Mouse (Mus musculus) A20 (cell line): ENCODE measurements at regions not wholly inside any gene's neighbourhood (a gene's known extent, or its start where the extent isn't known, plus 50 kb on each side); places are given as distances from the start of the nearest gene placed in this dataset.

Experiments
- DNase-seq: peaks from one replicate; pipeline ENCODE4 v3.0.0-alpha.2; 2011; ENCODE audit warnings: low read depth, low spot score

DNA sequence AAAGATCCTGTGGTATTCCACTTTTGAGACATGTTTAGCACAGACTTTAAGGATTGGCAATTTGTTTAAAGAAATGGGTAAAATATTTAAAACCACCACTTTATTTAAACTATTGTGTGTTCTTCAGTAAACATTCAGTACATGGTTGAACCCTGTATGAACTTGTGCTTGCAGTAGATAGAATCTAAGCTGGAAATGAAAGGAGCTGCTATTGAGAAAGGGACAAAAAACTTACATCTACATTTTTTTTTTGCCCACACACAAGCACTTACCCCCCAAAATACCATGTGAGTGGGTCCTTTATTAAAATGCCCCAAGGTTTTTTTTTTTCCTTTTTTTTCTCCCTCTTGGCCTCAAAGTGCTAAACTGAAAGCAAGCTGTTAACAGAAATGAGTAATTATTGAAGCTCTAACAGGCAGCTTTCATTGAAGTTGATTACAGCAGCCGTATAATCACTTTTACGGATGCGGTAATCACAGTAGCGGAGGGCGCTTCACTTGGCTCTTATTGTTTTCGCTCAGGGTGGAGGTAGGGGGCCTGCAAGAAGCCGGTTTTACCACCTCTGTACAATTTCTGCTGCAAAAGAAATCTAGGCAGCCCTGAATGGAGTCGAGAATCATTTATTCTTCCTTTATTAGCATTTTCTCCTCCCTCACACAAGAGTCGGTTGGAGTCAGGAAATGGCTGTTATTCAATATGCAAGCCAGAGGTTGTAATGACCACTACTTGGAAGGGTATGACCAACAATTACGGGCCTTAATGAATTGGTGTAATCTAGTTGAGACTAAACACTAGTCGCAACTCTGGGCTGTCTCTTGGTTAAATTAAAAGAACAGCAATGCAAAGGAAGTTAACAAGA lies 257.7 kb downstream of the Lmo4 start:
- DNase-seq, result no peak

DNA sequence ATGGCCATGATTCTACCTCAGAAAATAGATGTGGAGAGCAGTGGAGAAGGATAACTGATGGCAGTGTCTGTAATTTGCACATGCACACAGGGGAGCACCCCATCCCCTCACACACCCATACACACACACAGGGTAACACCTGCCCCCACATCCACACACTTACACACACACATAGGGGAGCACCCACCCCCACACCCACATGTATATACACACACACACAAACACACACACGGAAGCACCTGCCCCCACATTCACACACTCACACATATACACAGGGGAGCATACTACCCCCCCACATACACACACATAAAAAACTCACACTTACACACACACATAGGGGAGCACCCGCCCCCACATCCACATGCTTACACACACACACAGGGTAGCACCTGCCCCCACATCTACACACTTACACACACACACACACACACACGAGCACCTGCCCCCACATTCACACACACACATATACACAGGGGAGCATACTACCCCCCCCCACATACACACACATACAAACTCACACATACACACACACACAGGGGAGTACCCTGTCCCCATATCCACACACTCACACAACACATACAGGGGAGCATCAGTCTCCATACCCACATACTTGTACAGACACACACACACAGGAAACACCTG lies 265.8 kb downstream of the Lmo4 start:
- no peak for DNase-seq

DNA sequence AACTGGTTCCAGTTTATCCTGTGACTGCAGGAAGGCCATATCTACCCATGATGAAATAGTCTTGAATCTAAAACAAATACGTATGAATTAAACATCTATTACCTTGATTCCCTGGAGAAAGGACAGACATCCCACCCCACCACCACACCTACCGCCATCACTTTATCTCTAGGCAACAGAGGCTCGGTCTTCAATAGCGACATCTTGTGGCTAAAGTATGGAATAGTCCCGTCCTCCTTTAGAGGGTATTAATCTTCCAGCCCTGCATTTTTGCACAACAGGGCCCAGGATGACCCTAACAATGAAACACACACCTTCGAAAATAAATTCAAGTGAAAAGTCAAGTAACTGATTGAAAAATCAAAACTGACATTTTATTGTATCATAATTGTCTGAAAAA lies 279.7 kb downstream of the Lmo4 start:
- DNase-seq, result peak; percentile 7

DNA sequence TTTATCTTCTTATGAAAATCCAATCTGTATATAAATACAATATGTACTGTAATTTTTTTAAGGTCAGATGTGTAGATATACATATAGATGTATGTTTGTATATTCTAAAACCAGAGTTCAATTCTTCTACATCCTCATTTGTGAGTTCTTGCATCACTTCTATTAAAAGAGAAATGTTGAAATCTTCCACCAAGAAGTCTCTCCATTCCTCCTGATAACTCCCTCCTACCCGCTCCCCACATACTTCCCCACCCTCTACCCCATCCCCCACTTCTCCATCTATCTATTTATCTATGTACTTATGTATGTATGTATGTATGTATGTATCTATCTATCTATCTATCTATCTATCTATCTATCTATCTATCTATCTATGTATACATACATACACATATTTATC lies 285.3 kb downstream of the Lmo4 start:
- no peak for DNase-seq

DNA sequence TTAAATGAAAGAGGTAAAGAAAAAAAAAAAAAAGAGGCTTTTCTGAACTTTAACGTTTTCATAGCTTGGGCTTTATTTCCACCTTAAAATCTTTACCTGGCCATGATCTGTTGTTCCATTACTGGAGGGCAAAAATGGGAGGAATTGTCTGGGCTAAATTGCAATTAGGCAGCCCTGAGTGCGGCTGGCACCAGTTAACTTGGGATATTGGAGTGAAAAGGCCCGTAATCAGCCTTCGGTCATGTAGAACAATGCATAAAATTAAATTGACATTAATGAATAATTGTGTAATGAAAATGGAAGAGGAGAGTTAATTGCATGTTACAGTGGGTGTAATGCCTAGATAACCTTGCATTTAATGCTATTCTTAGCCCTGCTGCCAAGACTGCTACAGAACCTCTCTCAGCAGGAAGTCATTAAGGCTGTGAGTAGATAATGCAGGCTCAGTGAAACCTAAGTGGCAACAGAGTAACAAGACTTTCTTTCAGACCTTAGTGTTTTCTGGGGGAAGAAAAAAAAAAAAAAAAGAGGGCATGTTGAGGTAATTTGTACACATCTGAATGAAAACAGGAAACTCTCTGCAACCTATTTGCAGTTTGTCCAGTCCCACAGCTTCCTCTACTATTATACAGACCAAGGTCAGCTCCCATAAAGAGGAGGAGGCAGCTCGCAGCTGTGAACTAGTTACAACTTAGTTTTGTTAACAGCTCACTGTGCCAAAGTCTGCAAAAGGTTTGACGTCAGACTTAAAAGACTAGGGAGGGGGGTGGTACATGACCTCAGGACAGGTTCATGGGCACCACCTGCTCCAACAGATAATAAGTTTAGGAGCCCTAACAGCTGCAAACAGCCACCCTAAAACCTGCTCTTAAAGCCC lies 290.4 kb downstream of the Lmo4 start:
- no peak for DNase-seq

DNA sequence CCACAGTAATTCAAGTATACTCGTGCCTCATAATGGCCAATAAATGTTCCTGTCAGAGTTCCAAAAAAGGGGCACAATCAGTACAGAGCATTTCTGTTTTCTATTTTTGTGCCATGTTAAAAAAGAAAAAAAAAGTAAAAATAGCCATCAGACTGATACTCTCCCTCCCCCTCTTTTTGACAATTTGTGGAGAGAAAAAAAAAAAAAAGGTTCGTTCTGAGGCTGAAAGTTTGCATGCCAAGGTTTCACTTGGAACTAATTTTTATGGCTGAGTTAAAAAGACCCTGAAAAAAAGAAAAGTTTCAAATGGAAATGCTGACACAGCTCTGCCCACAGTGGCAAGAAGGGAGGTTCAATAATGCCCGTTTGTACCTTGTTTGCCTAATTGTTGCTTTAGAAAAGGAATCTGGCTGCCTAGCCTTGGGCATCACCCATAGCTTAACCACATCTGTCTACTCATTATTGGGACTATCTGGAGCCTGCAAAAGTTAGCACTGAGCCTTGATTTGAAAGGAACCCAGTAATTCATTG lies 291.9 kb downstream of the Lmo4 start:
- DNase-seq, result no peak

DNA sequence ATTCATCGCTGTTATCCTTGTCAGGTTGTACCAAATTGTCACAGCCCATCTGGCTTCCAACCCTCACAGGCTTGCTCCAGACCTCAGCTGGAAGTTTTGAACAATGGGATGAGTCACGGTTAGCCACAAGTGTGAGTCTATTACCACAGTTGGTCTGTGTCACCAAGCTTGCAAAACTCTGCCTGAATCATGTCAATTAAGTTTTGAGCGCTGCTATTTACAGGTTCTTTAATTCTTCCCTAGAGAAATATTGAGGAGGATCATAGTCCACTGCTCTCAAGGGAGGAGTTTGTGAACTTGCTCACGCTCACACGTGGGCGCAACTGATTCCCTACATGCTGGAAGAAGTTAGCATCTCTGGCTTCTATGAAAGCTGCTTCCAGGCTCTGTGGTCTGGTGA lies 292.6 kb downstream of the Lmo4 start:
- no peak for DNase-seq

DNA sequence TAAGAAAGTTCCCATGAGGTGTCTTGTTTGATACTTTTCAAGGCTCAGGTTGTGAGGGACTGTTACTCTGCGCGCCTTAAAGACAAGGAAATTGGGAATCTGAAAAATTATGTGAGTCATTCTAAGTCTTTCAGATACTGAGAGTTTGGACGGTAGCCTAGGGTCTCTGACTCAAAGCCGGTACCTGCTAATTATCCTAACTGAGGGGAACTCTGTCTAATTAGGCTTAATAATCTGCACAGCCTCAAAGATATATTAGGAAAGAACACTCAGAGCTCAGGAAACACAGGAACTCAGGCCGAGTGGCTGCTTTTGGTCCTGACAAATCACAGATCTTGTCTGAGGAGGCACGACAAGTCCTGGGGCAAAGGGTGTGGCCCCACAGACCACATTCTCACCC lies 295.7 kb downstream of the Lmo4 start:
- DNase-seq, result no peak

DNA sequence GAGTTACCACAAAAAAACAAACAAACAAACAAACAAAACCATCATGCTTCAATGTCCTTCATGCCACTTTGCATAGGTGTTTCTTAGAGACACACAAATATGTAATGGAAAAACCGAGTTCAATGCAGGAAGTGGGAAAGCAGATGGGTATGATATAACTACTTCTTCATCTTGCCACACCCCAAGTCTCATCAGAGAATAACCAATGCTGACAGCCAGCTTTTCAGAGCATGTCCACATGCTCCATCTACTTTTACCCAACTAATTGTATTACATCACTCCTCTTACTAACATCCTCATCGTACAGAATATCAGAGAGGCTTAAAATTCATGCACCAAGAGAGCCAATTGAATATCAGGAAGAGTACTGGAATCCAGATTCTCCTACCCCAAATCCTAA lies 301.6 kb downstream of the Lmo4 start:
- DNase-seq, result no peak

DNA sequence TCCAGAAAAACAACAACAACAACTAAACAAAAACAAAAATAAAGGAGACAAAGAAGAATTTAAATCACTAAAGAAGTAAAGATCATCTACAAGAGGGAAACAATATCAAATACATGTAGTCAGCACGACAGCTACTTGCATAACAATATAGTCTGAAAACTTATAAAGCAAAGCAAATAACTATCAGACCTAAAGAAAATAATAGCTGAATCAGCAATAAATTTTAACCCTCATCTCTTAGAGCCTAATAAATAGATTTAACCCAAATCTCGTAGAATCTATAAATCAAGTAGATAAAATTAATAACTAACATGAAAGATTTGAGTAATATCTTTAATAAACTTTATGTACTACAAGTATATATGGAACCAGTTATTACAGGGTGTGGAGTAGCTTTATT lies 324.2 kb downstream of the Lmo4 start:
- no peak for DNase-seq

DNA sequence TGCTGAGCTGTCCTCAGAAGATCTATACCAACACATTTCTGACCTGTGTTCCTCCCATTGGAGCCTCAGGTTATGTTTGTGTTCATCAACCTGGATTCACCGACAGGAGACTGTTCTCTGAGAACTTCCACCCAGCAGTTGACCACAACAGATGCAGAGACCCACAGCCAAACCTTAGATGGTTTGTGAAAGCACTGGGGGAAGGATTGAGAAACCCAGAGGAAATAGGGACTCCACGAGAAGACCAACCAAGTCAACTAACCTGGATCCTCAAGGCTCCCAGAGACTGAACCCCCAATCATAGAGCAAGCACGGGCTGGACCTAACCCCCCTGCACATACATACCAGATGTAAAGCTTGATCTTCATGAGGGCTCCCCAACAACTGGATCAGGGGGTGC lies 331.1 kb downstream of the Lmo4 start:
- no peak for DNase-seq

DNA sequence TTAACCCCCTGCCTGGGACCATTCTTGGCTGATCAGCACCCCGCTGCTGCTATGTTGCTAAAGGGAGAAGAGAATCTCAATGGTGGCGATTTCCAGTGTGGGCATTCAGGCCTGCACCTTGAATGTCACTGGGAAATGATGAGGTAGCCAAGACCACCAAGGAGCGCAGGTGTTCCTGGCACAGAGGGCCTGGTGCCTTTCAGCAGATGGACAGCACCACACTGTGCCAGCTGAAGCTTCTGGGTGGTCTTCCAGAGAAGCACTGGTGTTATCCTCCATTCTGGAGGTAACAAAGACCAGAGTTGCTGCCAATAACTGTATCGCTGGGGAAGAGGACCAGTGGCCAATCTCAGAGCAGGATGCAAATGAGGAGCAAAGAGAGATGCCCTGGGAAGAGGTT lies 338.5 kb downstream of the Lmo4 start:
- no peak for DNase-seq

DNA sequence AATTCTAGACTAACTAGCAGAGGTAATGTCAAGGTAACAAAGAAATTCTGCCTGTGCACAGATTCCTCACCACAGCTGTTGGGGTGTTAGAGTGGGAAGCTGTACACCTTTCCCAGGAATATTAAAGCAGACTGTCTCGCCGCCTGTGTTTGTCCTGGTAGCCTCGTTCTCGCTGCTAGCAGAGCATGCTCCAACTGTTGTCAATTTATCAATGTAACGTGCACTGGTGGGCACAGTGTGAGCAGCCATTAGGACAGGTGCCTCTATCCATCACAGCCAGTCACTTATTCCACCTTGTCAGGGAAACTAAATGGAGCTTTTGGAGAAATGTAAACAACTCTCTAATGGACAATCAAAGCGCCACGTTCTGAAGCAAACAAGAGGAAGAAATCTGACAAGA lies 339.4 kb downstream of the Lmo4 start:
- DNase-seq, result no peak

DNA sequence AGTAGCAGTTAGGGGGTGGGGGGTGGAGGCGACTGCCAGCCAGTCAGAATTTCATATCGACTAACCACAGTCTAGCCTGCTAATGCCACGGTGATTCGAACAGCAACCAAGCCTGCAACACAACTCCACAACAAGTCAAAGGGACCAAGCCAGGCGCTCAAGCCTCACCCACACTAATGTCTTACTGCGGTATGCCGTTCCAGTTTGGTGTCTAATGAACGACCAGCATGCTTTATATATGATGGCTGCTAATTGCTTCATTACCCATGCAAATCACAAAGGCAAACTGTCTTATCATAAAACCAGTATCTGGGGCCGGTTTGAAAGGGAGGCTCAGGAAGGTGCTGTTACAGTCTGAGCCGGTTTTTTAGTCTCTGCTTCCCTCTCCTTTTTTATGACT lies 340.5 kb downstream of the Lmo4 start:
- DNase-seq, result no peak

DNA sequence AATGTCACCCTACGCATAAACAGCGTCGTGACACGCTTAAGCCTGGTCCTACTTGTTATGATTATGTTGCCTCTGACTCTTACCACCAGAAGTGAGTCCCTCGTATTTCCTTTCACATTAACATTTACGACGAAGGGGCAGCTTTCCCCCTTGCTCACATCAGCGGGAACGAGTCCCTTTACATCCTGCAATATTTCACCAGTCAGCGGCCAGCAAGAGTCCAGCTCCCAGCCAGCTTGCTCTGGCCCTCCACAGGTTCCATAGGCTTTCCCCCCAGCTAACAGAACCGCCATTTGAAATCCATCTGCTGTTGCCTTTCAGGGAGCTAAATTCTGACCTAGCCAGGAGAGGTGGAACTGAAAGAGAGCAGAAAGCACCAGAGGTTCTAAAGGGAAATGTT lies 342.5 kb downstream of the Lmo4 start:
- DNase-seq, result no peak

DNA sequence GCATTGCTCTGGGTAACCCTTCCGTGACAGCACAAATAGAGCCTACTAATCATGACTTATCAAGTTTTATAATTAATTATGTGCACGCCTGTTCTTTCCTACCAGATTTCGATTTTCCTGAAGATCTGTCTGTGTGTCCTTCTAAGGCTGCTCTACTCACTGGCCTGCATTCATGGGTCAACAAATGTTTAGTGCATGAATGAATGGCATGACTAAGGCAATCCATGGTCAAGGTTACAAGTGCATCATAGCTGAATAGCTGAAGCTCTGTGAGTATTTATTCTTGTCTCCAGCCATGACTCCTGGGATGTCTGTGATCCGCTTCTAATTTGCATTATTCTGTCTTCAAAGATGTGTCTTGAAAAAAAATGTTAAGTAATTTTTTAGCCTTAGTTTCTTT lies 343.2 kb downstream of the Lmo4 start:
- no peak for DNase-seq

DNA sequence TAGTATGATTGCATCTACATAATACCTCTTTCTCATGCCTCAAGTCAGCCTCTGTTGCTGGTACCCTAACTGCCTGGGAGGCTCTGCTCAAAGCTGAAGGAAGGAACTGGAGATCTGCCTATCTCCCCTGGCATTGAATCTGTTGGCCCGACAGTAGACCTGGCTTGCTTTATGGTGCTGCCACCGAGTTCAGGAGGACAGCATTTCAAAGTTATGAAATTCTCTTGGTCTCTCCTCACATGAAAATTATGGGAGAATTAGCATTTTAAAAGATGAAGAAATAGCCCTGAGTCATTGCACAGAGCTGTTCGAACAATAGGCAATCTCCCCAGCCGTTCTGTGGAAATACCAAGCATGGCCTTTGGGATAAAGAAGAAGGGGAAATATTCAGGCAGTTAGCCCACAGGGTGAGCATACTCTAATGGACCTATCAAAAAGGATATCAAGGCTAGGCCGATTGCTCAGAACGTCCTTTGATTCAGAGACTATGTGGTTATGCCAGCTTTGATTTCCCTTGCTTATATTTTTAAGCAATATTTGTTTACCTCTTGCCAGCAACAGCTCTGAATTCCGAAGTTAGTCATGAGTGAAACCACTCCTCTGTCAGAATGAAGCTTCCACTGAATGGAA lies 369.3 kb downstream of the Lmo4 start:
- no peak for DNase-seq

DNA sequence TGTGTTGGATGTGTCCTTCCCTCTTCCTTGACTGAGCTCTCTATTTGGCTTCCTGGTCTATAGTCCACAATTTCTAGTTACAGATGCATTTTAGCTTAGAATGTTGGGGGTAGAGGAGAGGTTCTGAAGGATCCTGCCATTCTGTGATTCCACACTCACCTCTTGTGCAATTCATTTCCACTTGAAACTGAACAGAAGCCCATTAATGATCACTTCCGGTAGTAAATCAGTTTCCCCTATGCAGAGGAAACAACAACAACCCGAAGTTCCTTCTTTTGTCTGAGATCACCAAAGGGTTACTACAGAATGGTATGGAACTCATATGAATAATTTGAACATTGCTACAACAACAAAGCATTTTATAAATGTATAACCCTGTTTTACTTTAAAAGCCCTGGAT lies 370.3 kb downstream of the Lmo4 start:
- DNase-seq, result no peak

DNA sequence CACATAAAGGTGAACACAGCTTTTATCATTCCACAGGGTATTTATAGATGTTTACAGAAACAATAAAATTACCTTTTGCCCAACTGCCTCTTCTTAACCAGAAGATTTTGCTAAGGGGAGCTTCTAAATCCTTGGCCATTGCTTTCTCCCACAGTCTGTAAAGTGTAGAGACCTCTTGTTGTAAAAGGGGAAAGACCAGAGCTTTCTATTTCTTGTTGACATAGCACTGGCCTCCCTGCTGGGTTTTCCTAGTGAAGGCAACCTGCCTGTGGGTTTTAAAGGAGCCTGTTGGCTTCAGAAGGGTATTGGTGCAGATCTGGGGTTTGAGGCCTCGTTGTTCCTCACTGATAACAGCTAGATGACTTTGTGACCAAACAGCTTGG lies 381.6 kb downstream of the Lmo4 start:
- DNase-seq, result no peak

DNA sequence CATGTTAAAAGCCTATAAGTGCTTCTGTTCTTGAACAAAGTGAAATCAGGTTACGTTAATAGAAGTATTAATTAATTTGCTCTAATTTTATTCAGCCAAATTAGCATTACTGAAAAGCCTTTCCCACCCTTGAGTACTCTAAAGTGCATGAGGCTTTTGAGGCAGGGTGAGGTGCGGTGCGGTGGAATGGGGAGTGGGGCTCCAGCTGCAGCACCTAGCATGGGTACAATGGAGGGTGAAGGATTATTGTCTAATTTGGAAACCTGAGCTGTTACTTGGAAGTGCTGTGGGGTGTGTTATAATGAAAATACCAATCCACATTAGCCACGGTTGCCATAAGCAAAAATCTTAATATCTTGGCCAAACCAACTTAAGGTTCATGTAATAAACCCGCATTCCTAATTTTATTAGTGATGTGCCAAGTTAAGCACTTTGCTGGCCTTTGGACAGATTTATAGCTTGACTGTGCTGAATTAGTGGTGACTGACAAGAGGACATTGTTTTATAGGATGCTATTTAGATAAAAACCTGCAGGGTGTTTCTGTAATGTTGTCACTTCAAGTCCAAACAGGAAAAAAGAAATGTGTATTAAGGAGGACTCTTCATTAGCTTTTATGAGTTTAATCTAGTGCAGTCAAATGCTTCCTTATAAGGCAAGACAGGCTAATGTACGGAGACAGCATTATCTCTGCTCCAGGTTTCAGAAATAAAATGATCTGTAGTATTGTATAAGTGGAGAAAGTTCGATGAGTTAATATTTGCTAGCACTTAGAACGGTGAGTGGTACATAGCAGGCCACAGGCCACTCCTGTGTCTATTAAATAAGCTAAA lies 382.2 kb downstream of the Lmo4 start:
- no peak for DNase-seq

DNA sequence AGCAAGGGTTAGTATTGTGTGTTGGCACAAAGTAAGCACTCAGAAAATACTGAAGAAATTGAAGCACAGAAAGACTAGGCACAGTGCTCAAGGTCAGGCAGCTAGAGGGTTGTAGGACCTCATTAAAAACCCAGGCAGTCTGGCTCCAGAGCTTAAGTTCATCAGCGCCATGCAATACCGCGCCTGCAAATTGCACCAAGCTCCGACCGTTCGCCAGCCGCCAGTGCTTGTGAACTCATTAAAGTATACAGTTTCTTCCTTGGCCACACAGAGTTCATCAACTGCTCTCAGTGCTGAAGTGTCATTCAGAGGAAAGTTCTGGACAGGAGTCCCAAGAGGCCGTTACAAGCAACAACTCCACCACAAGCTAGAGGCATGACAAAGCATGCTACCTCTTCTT lies 397.5 kb downstream of the Lmo4 start:
- DNase-seq, result no peak
